Mouse (Mus musculus): ENCODE data around the gene Vsig1.
A peak's percentile ranks its signal among the peaks of the same experiment; 100 is the strongest.

Gene Vsig1

GRCm38 (mm10) chrX:140907360-140907759 is at the start of gene Vsig1:
Gene Vsig1, plus strand, starts transcription at chrX:140907608.
- no peak for DNase-seq (ENCODE audit: low read depth, low spot score)

DNA sequence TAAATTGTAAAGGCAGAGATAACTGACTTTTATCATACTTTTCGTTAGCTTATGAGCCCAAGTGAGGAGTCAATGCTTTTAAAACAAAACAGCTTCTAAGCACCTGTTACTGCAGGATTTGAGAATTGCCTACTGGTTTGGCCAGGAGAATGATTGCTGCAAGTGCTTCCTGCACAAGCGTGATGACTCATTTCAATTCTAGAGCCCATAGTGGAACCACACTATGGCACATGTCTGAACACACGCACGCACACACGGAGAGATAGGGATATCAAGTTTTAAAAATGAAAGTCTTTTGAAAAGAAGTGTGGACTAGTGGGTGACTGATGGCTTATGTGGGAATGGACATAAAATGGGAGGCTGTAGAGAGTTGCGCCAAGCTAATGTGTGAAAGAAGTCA is 44.6 kb upstream of the Vsig1 start:
- no peak for DNase-seq (ENCODE audit: low read depth, low spot score)

DNA sequence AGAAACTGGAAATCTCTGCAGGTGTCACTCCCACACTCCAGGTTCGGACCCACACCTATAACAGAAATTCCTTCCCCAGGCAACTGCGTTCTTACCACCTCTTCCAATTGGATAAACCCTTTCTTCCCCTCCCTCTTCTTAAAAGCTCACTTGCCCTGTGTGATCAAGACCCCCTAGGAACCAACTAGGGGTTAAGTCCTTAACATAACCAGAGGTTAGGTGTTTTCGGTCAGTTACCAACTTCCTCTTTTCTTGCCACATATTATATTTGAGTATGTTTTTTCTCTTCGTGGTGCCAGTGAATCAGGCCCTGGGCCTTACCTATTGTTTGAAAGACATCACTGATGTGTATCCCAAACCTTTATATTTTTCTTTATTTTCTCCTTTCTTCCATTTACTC is 44.0 kb upstream of the Vsig1 start:
- no peak for DNase-seq (ENCODE audit: low read depth, low spot score)

GRCm38 (mm10) chrX:140887193-140887592 is 20.2 kb upstream of the Vsig1 start:
- no peak for DNase-seq (ENCODE audit: low read depth, low spot score)

DNA sequence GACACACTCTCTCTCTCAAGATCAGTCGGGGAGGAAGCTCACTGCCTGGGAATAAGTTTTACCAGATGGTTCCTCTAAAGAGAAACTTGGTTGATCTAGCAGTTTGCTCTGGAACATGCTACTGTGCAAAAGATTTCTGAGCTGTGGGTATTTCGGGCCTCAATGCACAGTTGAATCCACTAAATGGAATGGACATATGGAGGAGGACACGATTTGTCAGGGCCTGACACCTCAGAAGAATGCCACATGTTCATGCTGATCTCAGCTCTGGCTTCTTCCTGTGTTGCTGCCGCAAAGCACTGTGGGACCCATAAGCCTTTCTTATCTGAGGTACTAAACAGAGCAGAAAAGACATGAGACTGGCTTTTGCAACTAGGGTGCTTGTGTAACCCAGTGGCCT is 15.6 kb upstream of the Vsig1 start:
- DNase-seq (ENCODE audit: low read depth, low spot score) = no peak

GRCm38 (mm10) chrX:140903487-140903886 is 3.9 kb upstream of the Vsig1 start:
- DNase-seq (ENCODE audit: low read depth, low spot score) = no peak

- no peak for DNase-seq (ENCODE audit: low read depth, low spot score)
These were observed 13.9 kb downstream of the Vsig1 start for GRCm38 (mm10) chrX:140921321-140921720.

GRCm38 (mm10) chrX:140932066-140932465 is 24.7 kb downstream of the Vsig1 start:
- no peak for DNase-seq (ENCODE audit: low read depth, low spot score)

- DNase-seq (ENCODE audit: low read depth, low spot score) = no peak
These were observed 25.9 kb downstream of the Vsig1 start for GRCm38 (mm10) chrX:140933263-140933662.

DNA sequence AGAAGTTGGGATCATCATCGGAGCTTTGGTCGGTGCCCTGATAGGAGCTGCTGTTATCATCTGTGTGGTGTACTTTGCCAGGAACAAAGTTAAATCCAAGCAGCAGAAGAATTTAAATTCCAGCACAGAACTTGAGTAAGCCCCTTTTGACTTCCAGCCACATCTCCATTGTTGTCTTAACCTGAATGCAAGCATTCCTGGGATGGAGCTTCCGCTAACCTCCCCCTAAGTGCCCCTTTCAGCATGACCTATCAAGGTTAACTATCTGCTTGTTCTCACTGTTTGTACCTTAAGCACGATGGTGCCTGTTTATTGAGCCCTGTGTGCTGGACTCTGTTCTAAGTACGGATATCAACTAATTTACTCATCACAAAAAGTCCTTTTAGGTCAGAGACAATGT is 28.9 kb downstream of the Vsig1 start:
- no peak for DNase-seq (ENCODE audit: low read depth, low spot score)

GRCm38 (mm10) chrX:140953618-140954017 is 46.2 kb downstream of the Vsig1 start:
- no peak for DNase-seq (ENCODE audit: low read depth, low spot score)

DNA sequence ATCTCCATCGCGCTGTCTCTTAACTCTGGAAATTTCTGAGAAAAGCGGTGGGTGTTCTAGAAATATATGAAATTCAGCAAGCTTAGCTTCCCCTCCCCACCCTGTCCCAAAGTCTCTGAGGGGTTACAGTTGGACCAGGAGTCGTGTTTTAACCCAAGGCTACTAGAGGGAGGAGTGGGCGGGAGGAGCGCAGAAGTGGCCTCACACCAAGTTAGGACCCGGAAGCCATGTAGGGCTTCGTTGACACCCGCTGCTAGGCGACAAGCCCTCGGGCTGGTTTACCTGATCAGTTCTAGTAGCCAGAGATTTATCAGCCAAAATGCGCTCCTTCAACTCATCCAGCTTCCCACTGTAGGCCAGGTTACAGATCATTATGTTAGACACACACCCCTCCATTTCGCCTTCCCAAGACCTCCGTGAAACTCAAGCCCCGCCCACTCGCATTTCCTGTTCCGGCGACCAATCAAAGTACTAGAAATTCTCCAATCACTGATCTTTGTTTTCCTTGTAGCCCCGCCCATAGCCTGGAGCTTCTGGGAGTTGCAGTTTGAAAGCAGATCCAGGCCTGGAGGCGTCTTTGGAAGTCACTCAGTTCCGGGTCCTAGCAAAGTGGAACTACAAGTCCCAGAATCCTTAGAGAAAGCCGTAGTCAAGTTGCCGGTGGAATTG is 49.0 kb downstream of the Vsig1 start, which contains the start of the genes Psmd10 and Atg4a:
TSS of gene Psmd10 (minus strand) at position 457 of the 669 bp plus-strand sequence.
TSS of gene Atg4a (plus strand) at position 636 of the 669 bp plus-strand sequence.
- peak; percentile 84 for DNase-seq (ENCODE audit: low read depth, low spot score)

DNA sequence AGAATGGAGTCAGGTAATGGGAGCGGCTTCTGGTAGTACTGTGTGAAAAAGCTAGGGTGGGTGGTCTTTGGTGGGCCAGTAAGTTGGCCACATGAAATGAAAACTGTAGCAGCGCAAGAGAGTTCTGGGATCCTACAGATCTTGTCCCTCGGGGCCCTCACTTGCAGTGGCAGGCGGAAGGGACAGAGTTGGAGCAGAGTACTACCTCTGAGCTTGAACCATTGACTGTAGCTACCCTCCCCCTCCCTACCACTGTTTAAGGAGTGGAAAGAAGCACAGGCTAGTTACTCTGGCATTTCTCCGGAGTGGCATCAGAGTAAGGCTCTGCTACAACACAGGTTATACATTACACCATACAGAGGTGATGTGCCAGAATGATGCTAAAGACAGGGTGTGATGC is 49.6 kb downstream of the Vsig1 start:
- no peak for DNase-seq (ENCODE audit: low read depth, low spot score)

DNA sequence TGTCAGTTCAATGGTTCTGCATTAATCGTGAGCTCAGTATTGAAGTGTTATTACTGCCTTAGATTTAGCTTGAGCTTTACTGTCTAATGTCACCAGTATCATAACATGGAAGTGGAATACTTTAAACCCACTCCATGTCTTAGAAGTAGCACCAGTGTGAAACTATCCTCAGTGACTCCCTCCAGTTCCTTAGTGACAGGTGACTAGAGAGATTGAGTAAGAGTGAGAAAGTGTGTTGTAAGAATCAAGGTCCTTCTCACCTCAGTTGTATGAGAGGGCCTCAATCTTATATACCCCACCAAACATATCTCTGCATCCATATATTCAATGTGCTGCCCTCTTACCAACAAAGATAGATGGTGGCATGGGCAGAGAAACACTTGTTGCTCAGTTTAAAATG is 71.5 kb downstream of the Vsig1 start:
- DNase-seq (ENCODE audit: low read depth, low spot score) = no peak

- no peak for DNase-seq (ENCODE audit: low read depth, low spot score)
These were observed 72.1 kb downstream of the Vsig1 start for GRCm38 (mm10) chrX:140979546-140979945.

DNA sequence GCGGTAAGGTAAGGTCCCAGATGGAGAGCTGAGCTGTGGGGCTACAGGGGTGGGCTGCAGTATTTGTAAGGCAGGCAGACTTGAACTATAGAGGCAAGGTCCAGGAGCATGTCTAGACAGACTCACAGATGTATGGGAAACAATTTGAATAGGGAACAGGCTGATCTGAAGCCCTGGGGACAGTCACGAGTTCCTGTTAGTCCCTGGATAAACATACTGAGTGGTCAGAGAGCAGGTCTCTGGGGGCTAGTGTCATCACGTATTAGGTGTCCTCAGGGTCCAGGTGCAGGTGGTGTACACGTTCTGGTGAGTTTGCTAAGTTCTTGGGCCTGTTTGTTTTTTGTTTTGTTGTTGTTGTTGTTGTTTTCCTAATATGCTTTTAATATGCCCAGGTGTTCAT is 72.8 kb downstream of the Vsig1 start:
- no peak for DNase-seq (ENCODE audit: low read depth, low spot score)

DNA sequence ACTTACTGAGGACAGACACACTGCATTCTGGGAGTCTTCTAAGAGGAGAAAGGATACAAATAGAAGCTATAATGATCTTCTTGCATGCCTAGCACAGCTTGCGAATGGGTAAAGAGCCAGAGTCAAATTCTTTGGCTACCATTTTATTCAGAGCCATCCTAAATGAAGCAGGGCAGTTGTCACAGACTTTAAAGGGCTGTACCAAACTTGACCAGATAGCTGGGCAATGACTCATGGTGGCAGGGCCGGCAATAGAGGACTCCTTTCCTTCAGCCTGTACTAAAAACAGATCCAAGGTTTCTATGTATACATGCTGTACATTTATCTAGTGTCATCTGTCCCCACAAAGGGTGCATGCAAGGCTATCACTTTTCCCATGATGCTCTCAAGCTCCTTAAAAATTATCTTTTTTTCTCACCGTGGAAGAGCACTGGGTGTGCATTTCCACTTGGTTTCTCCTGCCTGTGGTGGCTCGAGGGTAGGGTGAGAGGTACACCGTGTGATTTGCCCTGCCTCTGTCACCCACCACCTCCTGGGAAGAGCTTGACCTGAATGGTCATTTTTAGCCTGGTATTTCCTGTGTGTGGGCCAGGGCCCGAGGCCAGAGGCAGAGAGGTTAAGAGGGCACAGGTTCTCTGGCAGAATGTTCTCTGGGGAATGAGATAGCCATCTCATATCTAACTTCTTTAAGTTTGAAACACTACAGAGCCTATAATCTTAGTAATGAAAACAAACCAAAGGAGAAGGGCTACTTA is 76.0 kb downstream of the Vsig1 start:
- DNase-seq (ENCODE audit: low read depth, low spot score) = no peak

DNA sequence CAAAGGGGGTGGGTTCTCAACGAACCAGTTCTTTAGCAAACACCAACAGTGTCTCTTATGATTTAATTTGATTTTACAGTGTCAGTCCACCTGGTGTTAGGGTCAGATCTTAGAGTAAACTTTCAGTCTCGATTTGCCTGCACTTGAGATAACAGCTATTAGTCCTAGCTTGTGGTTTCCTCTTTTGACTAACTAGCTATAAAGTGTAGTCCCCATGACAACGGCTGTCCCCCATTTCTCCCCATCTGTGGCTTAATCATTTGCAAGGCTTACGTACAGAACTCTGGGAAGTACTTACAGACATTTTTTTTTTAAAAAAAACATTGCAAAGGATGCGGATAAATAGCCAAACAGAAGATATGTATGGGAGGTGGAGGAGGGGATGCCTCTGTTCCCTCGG is 77.4 kb downstream of the Vsig1 start:
- no peak for DNase-seq (ENCODE audit: low read depth, low spot score)

DNA sequence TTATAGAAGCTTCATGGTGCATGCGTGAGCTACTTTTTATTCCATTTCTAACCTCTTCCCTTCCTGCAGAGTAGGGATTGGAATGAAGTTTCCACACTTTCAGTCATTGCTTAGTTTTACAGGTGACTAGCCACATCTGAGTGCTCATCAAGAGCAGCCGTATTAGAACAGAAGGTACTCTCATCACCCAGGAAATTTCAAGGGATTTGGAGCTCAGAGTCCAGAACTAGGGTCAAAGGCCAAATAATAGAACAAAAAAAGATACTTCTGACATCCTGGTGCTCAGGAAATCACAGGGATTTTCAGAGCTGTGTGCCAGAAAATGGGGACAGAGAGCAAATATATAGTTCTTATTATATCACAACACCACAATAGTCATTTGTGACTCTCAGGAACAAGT is 77.8 kb downstream of the Vsig1 start:
- DNase-seq (ENCODE audit: low read depth, low spot score) = no peak
